Comparison of ENCODE assay signal across 8 mouse cellular contexts in genomic region chr7:81343831-81344230, GRCm38 (mm10). TPM values are rescaled to one million over a fixed set of nuclear protein-coding genes. Genes with fewer than 3 reads are reported as not detected.
DNase-seq lines count a peak whose midpoint lies in the region; ATAC-seq and TF ChIP-seq lines count a peak whose summit lies in the region.

No protein-coding gene starts in this region.

- no peaks in the 10 kb centered on the region for H3K9me3 ChIP-seq in limb, embryonic 15.5 days
- H3K9me3 ChIP-seq in stomach, postnatal 0 days (ENCODE audit: control insufficient read depth, low read length): no peaks in the 10 kb centered on the region

- WGBS in thymus, adult 2 months: 12% methylated on average over 10 of the region's 10 CpGs
- 6% methylated on average over 10 of the region's 10 CpGs for WGBS in limb, embryonic 15.5 days
- 6% methylated on average over 10 of the region's 10 CpGs for WGBS in stomach, postnatal 0 days

- H3K4me2 ChIP-seq in limb, embryonic 15.5 days: peak overlapping the region; percentile 74
- H3K4me2 ChIP-seq in stomach, postnatal 0 days (replicated peaks; ENCODE audit: low read depth): peak overlapping the region; percentile 74

- no peak for ATAC-seq in limb, embryonic 15.5 days (ENCODE audit: insufficient number of reproducible peaks, low FRiP score, low TSS enrichment, low read depth)
- no peak for ATAC-seq in stomach, postnatal 0 days (ENCODE audit: low FRiP score, low TSS enrichment)

- H3K9ac ChIP-seq in limb, embryonic 15.5 days: peak overlapping the region; percentile 91
- H3K9ac ChIP-seq in stomach, postnatal 0 days (ENCODE audit: low read length): peak overlapping the region; percentile 97

- peaks cover 23% of the 10 kb centered on the region for H3K36me3 ChIP-seq in thymus, adult 2 months (ENCODE audit: control insufficient read depth, insufficient read depth, low read length)
- H3K36me3 ChIP-seq in limb, embryonic 15.5 days: peaks cover 44% of the 10 kb centered on the region
- peaks cover 8% of the 10 kb centered on the region for H3K36me3 ChIP-seq in stomach, postnatal 0 days (ENCODE audit: control insufficient read depth, insufficient read depth, low read length)

- H3K4me3 ChIP-seq in thymus, adult 2 months (ENCODE audit: control insufficient read depth, insufficient read depth, low read length): peak overlapping the region; percentile 96
- H3K4me3 ChIP-seq in limb, embryonic 15.5 days: peak overlapping the region; percentile 88
- H3K4me3 ChIP-seq in stomach, postnatal 0 days (ENCODE audit: low read depth, low read length): peak overlapping the region; percentile 68

- no peak overlapping the region for H3K27ac ChIP-seq in thymus, adult 2 months (ENCODE audit: control insufficient read depth, insufficient read depth, low read length)
- peak overlapping the region; percentile 18; the same call in 1 of the 2 replicates for H3K27ac ChIP-seq in limb, embryonic 15.5 days
- H3K27ac ChIP-seq in stomach, postnatal 0 days (replicated peaks): peak overlapping the region; percentile 30; the same call in 1 of the 2 replicates

- H3K4me1 ChIP-seq in thymus, adult 2 months (replicated peaks; ENCODE audit: control insufficient read depth, insufficient read depth, low read length): peaks cover 19% of the 10 kb centered on the region
- H3K4me1 ChIP-seq in limb, embryonic 15.5 days: peaks cover 24% of the 10 kb centered on the region
- H3K4me1 ChIP-seq in stomach, postnatal 0 days (replicated peaks; ENCODE audit: control insufficient read depth, insufficient read depth): no peaks in the 10 kb centered on the region

- no peak for TF ChIP-seq CTCF in thymus, adult 2 months (IDR thresholded peaks at IDR 0.05; ENCODE audit: borderline replicate concordance, control insufficient read depth, extremely low read depth, insufficient read depth, low read length, poor library complexity)
- TF ChIP-seq CTCF in stomach, postnatal 0 days (IDR thresholded peaks at IDR 0.05; ENCODE audit: low read depth): no peak

- TF ChIP-seq POLR2A in thymus, adult 2 months (IDR thresholded peaks at IDR 0.05; ENCODE audit: control insufficient read depth, extremely low read depth, insufficient read depth, low read length, poor library complexity): no peak

- peak; percentile 32 for DNase-seq in adrenal gland, postnatal 10 days
- DNase-seq in adrenal gland, postnatal 25 days: no peak
- DNase-seq in thymus, adult 2 months: no peak
- no peak for DNase-seq in thymus, postnatal 10 days (ENCODE audit: low spot score in 2 of 2)
- no peak for DNase-seq in stomach, postnatal 0 days (ENCODE audit: low spot score)
- no peak for DNase-seq in layer of hippocampus, adult 8-10 months (ENCODE audit: low spot score in 2 of 2)
- DNase-seq in urinary bladder, adult 2 months (ENCODE audit: low spot score): no peak

- no peaks in the 10 kb centered on the region for H3K27me3 ChIP-seq in thymus, adult 2 months (ENCODE audit: control insufficient read depth, insufficient read depth, low read length)
- no peaks in the 10 kb centered on the region for H3K27me3 ChIP-seq in limb, embryonic 15.5 days
- H3K27me3 ChIP-seq in stomach, postnatal 0 days (ENCODE audit: control insufficient read depth, insufficient read depth, low read length): no peaks in the 10 kb centered on the region

- TF ChIP-seq EP300 in stomach, postnatal 0 days (optimal IDR thresholded peaks at IDR 0.05): no peak

RNA-seq across cellular contexts. Expression of gene Rps17, which starts 1.2 kb away (rescaled TPM):
- total RNA-seq in adrenal gland, postnatal 10 days (2021): 1,000 to 10,000 TPM; 1,406 to 1,408 TPM
- 1,081 and 1,170 TPM in 2 replicates for total RNA-seq in adrenal gland, postnatal 25 days (2021)
- 1,451 and 1,758 TPM in 2 replicates for polyA plus RNA-seq in thymus, adult 2 months (2012; rRNA removed)
- polyA plus RNA-seq in limb, embryonic 15.5 days (2015; fragmentation: Nextera tagmentation; extraction: Ambion mirVana): 1,077 and 1,280 TPM in 2 replicates
- 1,024 and 1,034 TPM in 2 replicates for polyA plus RNA-seq in stomach, postnatal 0 days (2015; fragmentation: Nextera tagmentation; extraction: Ambion mirVana)
- total RNA-seq in layer of hippocampus, adult 8-10 months (2022): 100 to 1,000 TPM; 559 to 662 (median 611) TPM
- polyA plus RNA-seq in urinary bladder, adult 2 months (2012; rRNA removed): 2,204 and 2,273 TPM in 2 replicates
